Mouse (Mus musculus) heart, embryonic 12.5 days (tissue): Measurements from ENCODE around the gene Rexo1. TPM values are rescaled to one million over a fixed set of nuclear protein-coding genes. Genes with fewer than 3 reads are reported as not detected.

Source experiments
- ATAC-seq: fragments of 200-750 bp; cut with Nextera tagmentation; 2 replicates; pipeline ENCODE4 v1.8.0; 2017; ENCODE audit warnings: moderate TSS enrichment, moderate library complexity; ENCODE audit not compliant: insufficient number of reproducible peaks, low FRiP score
- H3K27ac ChIP-seq: fragments of 300-500 bp; sonication (generic); 2 replicates; pipeline ENCODE4 v1.5.1; 2016; ENCODE audit warnings: mild to moderate bottlenecking, moderate library complexity; ENCODE audit not compliant: poor library complexity, severe bottlenecking
- H3K27me3 ChIP-seq: fragments of 300-500 bp; sonication (generic); replicated peaks from 2 replicates; pipeline ENCODE4 v1.6.1; 2016; ENCODE audit warnings: mild to moderate bottlenecking, moderate library complexity
- H3K36me3 ChIP-seq: fragments of 300-500 bp; sonication (generic); 2 replicates; pipeline ENCODE4 v1.6.1; 2016; ENCODE audit warnings: mild to moderate bottlenecking, moderate library complexity
- H3K4me1 ChIP-seq: fragments of 300-500 bp; sonication (generic); replicated peaks from 2 replicates; pipeline ENCODE4 v1.6.1; 2016; ENCODE audit warnings: mild to moderate bottlenecking
- H3K4me2 ChIP-seq: fragments of 300-500 bp; sonication (generic); 2 replicates; pipeline ENCODE4 v1.6.1; 2016; ENCODE audit warnings: mild to moderate bottlenecking, moderate library complexity
- H3K4me3 ChIP-seq: fragments of 300-500 bp; sonication (generic); 2 replicates; pipeline ENCODE4 v1.5.1; 2016; ENCODE audit warnings: mild to moderate bottlenecking
- H3K9ac ChIP-seq: fragments of 300-500 bp; sonication (generic); 2 replicates; pipeline ENCODE4 v1.6.1; 2016; ENCODE audit warnings: mild to moderate bottlenecking, moderate library complexity
- H3K9me3 ChIP-seq: fragments of 300-500 bp; sonication (generic); replicated peaks from 2 replicates; pipeline ENCODE4 v1.6.1; 2016; ENCODE audit warnings: mild to moderate bottlenecking, moderate library complexity
- WGBS: fragments of 180-500 bp; shearing (Covaris S2); methylation state at CpG from one replicate; pipeline ENCODE4 v1.1.7; 2016; 5-methylcytosine and 5-hydroxymethylcytosine counted together
- polyA plus RNA-seq: library from polyadenylated mRNA; unstranded; fragments of >200 nt; fragmentation: Nextera tagmentation; extraction: Ambion mirVana; gene quantifications from 2 replicates; pipeline ENCODE4 v1.2.1, GENCODE M21; 2016

The Rexo1 gene
- polyA plus RNA-seq, 1 experiment from 2014 or later, result 21.5 TPM

DNA sequence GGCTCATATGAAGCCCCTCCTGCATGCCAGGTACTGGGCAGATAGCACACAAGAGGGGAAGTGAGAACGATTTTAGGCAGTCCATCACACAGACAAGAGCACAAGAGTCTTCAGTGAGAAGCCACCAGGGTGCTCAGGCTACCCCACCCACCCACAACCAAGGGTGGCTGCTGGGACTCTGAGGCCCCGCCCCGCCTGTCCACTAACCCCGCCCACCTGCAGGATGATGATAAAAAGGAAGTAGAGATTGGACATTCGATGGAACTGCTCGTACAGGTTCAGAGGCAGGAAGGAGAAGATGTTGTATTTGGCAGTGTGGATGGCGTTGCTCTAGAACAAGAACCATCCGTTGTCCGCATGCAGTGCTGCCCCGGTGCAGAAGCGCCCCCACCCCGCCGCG, 26.3 kb downstream of the Rexo1 start:
- H3K4me1 ChIP-seq, result peaks cover 28% of the 10 kb centered on the region
- no peak overlapping the region for H3K27ac ChIP-seq
- H3K36me3 ChIP-seq, result no peaks in the 10 kb centered on the region
- H3K9ac ChIP-seq, result no peak overlapping the region
- H3K27me3 ChIP-seq, result peaks cover 39% of the 10 kb centered on the region
- peak overlapping the region; percentile 48 for H3K4me2 ChIP-seq
- no peak for ATAC-seq
- H3K4me3 ChIP-seq, result 0 out of 2 replicates have a peak overlapping the region, but pooled peaks have one; percentile 9
- 9% methylated on average over 14 of the region's 14 CpGs for WGBS
- H3K9me3 ChIP-seq, result no peaks in the 10 kb centered on the region

GRCm38 (mm10) chr10:80533704-80534103, 27.7 kb downstream of the Rexo1 start:
- Histone ChIP-seq H3K36me3 (no peaks in the 10 kb centered on the region), H3K9ac (no peak overlapping the region), H3K27ac (no peak overlapping the region), H3K27me3 (peaks cover 45% of the 10 kb centered on the region), H3K4me3 (no peak overlapping the region), H3K4me2 (no peak overlapping the region), H3K9me3 (no peaks in the 10 kb centered on the region), H3K4me1 (peaks cover 18% of the 10 kb centered on the region)
- WGBS, result 10% methylated on average over 7 of the region's 7 CpGs
- no peak for ATAC-seq

DNA sequence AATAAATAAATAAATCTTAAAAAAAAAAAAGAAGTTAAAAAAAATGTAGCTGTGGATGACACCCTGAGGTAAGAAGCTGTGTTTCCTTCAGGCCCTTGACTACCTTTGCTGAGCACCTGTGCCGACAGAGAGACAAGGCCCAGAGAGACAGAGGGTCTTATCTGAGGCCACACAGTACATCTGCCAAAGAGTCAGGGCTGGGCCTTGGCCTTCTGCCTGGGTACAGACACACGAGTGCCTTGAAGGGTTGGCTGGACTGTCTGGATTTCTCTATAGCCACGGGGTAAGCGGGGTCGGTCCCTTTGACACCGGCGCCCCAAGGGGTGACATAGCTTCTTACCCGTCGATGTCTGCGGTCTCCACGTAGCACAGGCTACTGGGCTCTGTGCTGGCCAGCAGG, 28.6 kb downstream of the Rexo1 start:
- no peak for ATAC-seq
- H3K27ac ChIP-seq, result no peak overlapping the region
- no peak overlapping the region for H3K4me3 ChIP-seq
- 82% methylated on average over 11 of the region's 11 CpGs for WGBS
- no peak overlapping the region for H3K9ac ChIP-seq
- H3K4me1 ChIP-seq, result peaks cover 17% of the 10 kb centered on the region
- no peak overlapping the region for H3K4me2 ChIP-seq
- H3K9me3 ChIP-seq, result no peaks in the 10 kb centered on the region
- no peaks in the 10 kb centered on the region for H3K36me3 ChIP-seq
- H3K27me3 ChIP-seq, result peaks cover 43% of the 10 kb centered on the region

GRCm38 (mm10) chr10:80526172-80526571, 35.2 kb downstream of the Rexo1 start:
- Histone ChIP-seq H3K4me1 (no peaks in the 10 kb centered on the region), H3K4me2 (peak overlapping the region; percentile 6; the same call in 1 of the 2 replicates), H3K4me3 (no peak overlapping the region), H3K36me3 (no peaks in the 10 kb centered on the region), H3K27ac (no peak overlapping the region), H3K9me3 (peaks cover 7% of the 10 kb centered on the region; the same call in 1 of the 2 replicates), H3K9ac (no peak overlapping the region), H3K27me3 (peaks cover 21% of the 10 kb centered on the region)
- ATAC-seq, result peak; percentile 46; the same call in 1 of the 2 replicates
- 21% methylated on average over 9 of the region's 9 CpGs for WGBS

DNA sequence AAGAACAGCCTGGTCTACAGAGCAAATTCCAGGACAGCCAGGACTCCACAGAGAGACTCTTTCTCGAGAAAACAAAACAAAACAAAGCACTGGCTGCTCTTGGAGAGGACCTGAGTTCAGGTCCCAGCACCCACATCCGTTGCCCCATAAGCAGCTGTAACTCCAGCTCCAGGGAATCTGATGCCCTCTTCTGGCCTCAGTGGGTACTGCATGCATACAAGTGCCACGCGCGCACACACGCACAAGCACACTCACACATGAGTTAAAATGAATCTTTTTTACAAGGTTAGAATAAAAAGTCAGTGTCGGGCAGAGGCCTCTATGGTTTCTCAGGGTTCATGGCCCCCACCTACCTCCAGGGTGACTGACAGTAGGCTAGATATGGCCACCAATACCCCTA, 38.1 kb downstream of the Rexo1 start:
- H3K36me3 ChIP-seq, result no peaks in the 10 kb centered on the region
- no peak overlapping the region for H3K4me2 ChIP-seq
- 90% methylated on average over 7 of the region's 7 CpGs for WGBS
- no peak for ATAC-seq
- H3K9ac ChIP-seq, result no peak overlapping the region
- no peaks in the 10 kb centered on the region for H3K4me1 ChIP-seq
- no peak overlapping the region for H3K4me3 ChIP-seq
- H3K27me3 ChIP-seq, result peaks cover 13% of the 10 kb centered on the region; the same call in 1 of the 2 replicates
- no peak overlapping the region for H3K27ac ChIP-seq
- peaks cover 7% of the 10 kb centered on the region; the same call in 1 of the 2 replicates for H3K9me3 ChIP-seq

GRCm38 (mm10) chr10:80519287-80519686, 42.1 kb downstream of the Rexo1 start:
- no peak overlapping the region for H3K4me2 ChIP-seq
- H3K9ac ChIP-seq, result no peak overlapping the region
- WGBS, result 59% methylated on average over 2 of the region's 2 CpGs
- H3K9me3 ChIP-seq, result peaks cover 7% of the 10 kb centered on the region; the same call in 1 of the 2 replicates
- H3K27me3 ChIP-seq, result peaks cover 22% of the 10 kb centered on the region
- H3K27ac ChIP-seq, result no peak overlapping the region
- no peak overlapping the region for H3K4me3 ChIP-seq
- ATAC-seq, result no peak
- peaks cover 3% of the 10 kb centered on the region; the same call in 1 of the 2 replicates for H3K4me1 ChIP-seq
- no peaks in the 10 kb centered on the region for H3K36me3 ChIP-seq

DNA sequence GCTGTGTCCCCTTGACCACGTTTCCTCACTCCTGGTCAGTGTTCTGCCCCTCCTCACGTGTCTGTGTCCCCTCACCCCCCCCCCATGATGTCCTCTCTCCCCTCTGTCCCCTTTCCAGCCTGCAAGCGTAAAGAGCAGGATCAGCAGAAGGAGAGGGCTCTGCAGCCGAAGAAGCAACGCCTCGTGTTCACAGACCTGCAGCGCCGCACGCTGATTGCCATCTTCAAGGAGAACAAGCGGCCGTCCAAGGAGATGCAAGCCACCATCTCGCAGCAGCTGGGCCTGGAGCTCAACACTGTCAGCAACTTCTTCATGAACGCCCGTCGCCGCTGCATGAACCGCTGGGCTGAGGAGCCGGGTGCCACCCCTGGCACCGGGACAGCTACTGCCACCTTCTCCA, 47.6 kb downstream of the Rexo1 start:
- Histone ChIP-seq H3K9ac (peak overlapping the region; percentile 60; the same call in 1 of the 2 replicates), H3K27me3 (peaks cover 53% of the 10 kb centered on the region), H3K4me3 (0 out of 2 replicates have a peak overlapping the region, but pooled peaks have one; percentile 1), H3K27ac (no peak overlapping the region), H3K4me2 (peak overlapping the region; percentile 35), H3K9me3 (no peaks in the 10 kb centered on the region), H3K4me1 (peaks cover 18% of the 10 kb centered on the region), H3K36me3 (no peaks in the 10 kb centered on the region)
- 7% methylated on average over 19 of the region's 19 CpGs for WGBS
- no peak for ATAC-seq

DNA sequence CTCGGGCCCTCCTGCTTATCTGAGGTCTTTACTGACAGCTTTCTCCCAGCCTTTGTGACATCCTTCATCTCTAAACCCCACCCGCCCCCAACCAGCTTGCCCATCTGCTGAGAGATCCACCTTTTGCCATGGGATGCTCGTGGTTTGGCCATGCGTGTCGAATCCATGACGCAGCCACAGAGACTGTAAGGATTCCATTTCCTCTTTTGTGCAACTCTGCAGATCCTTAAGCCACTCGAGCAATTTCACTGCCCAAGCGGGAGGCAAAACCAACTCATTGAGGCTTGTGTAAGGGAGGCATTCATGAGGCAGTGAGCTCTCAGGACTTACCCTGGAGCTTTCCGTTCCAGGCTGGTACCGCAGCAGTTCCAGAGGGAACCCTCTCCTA, 51.1 kb downstream of the Rexo1 start:
- H3K4me3 ChIP-seq, result no peak overlapping the region
- ATAC-seq, result no peak
- H3K4me2 ChIP-seq, result peak overlapping the region; percentile 75; the same call in 1 of the 2 replicates
- H3K36me3 ChIP-seq, result no peaks in the 10 kb centered on the region
- H3K27ac ChIP-seq, result no peak overlapping the region
- H3K27me3 ChIP-seq, result peaks cover 69% of the 10 kb centered on the region
- H3K4me1 ChIP-seq, result peaks cover 18% of the 10 kb centered on the region
- 49% methylated on average over 10 of the region's 10 CpGs for WGBS
- H3K9me3 ChIP-seq, result no peaks in the 10 kb centered on the region
- H3K9ac ChIP-seq, result no peak overlapping the region

DNA sequence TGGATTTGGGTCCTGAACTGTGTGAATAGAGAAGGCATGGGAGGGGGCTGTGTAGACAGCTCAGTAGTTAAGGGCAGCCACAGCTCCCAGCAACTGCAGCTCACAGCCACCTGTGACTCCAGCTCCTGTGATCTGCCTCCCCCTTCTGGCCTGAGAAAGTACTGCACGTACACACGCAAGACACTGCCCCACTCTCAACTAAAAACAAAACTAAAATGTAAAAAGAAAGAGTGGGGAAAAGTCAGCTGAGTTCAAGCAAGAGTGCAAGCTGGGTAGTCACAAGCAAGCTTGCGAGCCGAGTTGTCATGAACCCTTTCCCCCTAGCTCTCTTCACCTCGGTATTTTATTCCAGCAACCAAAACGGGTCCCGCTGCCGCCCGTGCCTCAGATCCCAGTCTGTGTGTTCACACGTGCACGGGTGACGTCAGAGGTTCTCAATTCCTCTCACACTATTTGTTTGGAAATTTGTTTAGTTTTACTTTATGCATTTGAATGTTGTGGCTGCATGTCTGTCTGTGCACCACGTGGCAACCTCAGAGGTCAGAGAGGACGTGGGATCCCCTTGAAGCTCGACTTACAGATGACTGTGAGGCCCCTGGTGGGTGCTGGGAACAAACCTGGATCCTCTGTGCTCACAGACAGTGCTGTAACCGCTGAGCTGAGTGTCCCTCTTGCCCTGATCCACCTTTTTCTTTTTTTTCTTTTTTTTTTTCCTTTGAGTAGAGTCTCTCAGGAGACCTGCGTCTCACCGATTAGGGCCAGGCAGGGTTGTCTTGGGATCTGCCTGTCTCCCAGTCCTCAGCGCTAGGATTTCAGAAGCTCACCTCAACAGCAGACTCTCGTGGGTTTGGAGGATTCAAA, 51.7 kb downstream of the Rexo1 start:
- peak; percentile 29 for ATAC-seq
- Histone ChIP-seq H3K4me1 (peaks cover 18% of the 10 kb centered on the region), H3K36me3 (no peaks in the 10 kb centered on the region), H3K4me2 (peak overlapping the region; percentile 75), H3K9ac (peak overlapping the region; percentile 59; the same call in 1 of the 2 replicates), H3K27me3 (peaks cover 69% of the 10 kb centered on the region), H3K9me3 (no peaks in the 10 kb centered on the region), H3K27ac (no peak overlapping the region), H3K4me3 (peak overlapping the region; percentile 41)
- 7% methylated on average over 20 of the region's 20 CpGs for WGBS

GRCm38 (mm10) chr10:80506222-80506621, 55.1 kb downstream of the Rexo1 start:
- 2% methylated on average over 11 of the region's 11 CpGs for WGBS
- Histone ChIP-seq H3K4me3 (no peak overlapping the region), H3K9me3 (no peaks in the 10 kb centered on the region), H3K4me1 (peaks cover 21% of the 10 kb centered on the region), H3K4me2 (no peak overlapping the region), H3K9ac (no peak overlapping the region), H3K36me3 (no peaks in the 10 kb centered on the region), H3K27ac (no peak overlapping the region), H3K27me3 (peaks cover 76% of the 10 kb centered on the region)
- ATAC-seq, result no peak

DNA sequence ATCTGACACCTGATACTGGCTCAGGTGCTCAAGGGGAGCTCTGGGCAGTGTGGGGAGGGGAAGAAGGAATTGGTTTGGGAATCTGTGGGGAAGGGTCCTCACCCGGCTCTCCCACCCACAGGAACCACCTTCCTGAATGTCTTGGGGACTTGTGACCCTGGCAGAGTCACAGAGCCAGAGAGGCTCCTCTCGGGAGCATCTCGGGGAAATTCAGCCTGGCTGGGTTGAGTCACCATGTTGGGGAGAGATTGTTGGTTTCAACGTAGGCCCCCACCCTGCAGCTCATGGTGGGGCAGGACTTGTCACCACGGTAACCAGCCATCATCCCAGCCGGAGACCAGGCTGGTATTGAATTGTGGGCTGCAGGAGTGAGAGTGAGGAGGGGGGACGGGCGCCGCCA, 56.6 kb downstream of the Rexo1 start:
- WGBS, result under 1% methylated on average over 9 of the region's 9 CpGs
- Histone ChIP-seq H3K9me3 (no peaks in the 10 kb centered on the region), H3K4me2 (no peak overlapping the region), H3K27me3 (peaks cover 87% of the 10 kb centered on the region), H3K4me1 (peaks cover 18% of the 10 kb centered on the region), H3K36me3 (no peaks in the 10 kb centered on the region), H3K9ac (0 out of 2 replicates have a peak overlapping the region, but pooled peaks have one; percentile 31), H3K27ac (no peak overlapping the region), H3K4me3 (no peak overlapping the region)
- no peak for ATAC-seq
